Mouse (Mus musculus) left cerebral cortex, postnatal 10 days (tissue): Measurements from ENCODE around the gene Siglec1. TPM values are rescaled to one million over a fixed set of nuclear protein-coding genes. Genes with fewer than 3 reads are reported as not detected.

Experiments used
- DNase-seq, 2 experiments: peaks; one replicate each; pipeline ENCODE4 v3.0.0; 2021 to 2022; ENCODE audit warnings: low spot score in 2 of 2, mixed read lengths in 1 of 2; ENCODE audit errors: extremely low spot score in 1 of 2
- intact Hi-C: fragments of 180-260 bp; cut with DNase I; formaldehyde crosslinking; loops from one replicate; pipeline ENCODE4 v1.15.1; 2025
- total RNA-seq, 2 experiments: library from RNA; stranded (reverse); gene quantifications; 2 replicates each; pipeline ENCODE4 v1.2.3; 2021

The Siglec1 gene
- total RNA-seq, 2 experiments from 2014 or later, result 0.39 to 0.57 TPM

GRCm38 (mm10) chr2:131059377-131059776 is 27.2 kb downstream of the Siglec1 start:
- DNase-seq, result peak in 1 of 2 experiments; percentile 60
- intact Hi-C loops, result loop anchor here (10.0 kb wide), 1 partner anchor 355 kb away; no protein-coding TSS in a partner anchor

GRCm38 (mm10) chr2:131058672-131059071 is 27.9 kb downstream of the Siglec1 start:
- intact Hi-C loops, result loop anchor here (10.0 kb wide), 1 partner anchor 356 kb away; no protein-coding TSS in a partner anchor
- DNase-seq, result peak in 1 of 2 experiments; percentile 19

GRCm38 (mm10) chr2:131056191-131056590 is 30.4 kb downstream of the Siglec1 start:
- intact Hi-C loops, result loop anchor here (10.0 kb wide), 1 partner anchor 359 kb away; no protein-coding TSS in a partner anchor
- DNase-seq, result peak in 1 of 2 experiments; percentile 41

GRCm38 (mm10) chr2:131055631-131056030 is 30.9 kb downstream of the Siglec1 start:
- intact Hi-C loops, result loop anchor here (10.0 kb wide), 1 partner anchor 359 kb away; no protein-coding TSS in a partner anchor
- peak in 1 of 2 experiments; percentile 72 for DNase-seq

GRCm38 (mm10) chr2:131054646-131055264 is 31.8 kb downstream of the Siglec1 start:
- no peak for DNase-seq
- intact Hi-C loops, result loop anchor here (10.0 kb wide), 1 partner anchor 360 kb away; no protein-coding TSS in a partner anchor

GRCm38 (mm10) chr2:131053851-131054645 is 32.5 kb downstream of the Siglec1 start:
- DNase-seq, result no peak
- intact Hi-C loops, result loop anchor here (10.0 kb wide), 1 partner anchor 361 kb away; no protein-coding TSS in a partner anchor

- intact Hi-C loops, result loop anchor here (10.0 kb wide), 1 partner anchor 362 kb away; no protein-coding TSS in a partner anchor
- DNase-seq, result no peak
Measured at GRCm38 (mm10) chr2:131052862-131053418, 33.6 kb downstream of the Siglec1 start.

GRCm38 (mm10) chr2:131052043-131052442 is 34.5 kb downstream of the Siglec1 start:
- DNase-seq, result no peak
- intact Hi-C loops, result loop anchor here (10.0 kb wide), 1 partner anchor 363 kb away; no protein-coding TSS in a partner anchor

GRCm38 (mm10) chr2:131046025-131046424 is 40.5 kb downstream of the Siglec1 start:
- DNase-seq, result no peak
- intact Hi-C loops, result no loop called here

- intact Hi-C loops, result no loop called here
Measured at GRCm38 (mm10) chr2:131044989-131045720, 41.4 kb downstream of the Siglec1 start.

GRCm38 (mm10) chr2:131044354-131044852 is 42.2 kb downstream of the Siglec1 start:
- DNase-seq, result no peak
- intact Hi-C loops, result no loop called here

More at GRCm38 (mm10) chr2:131044989-131045720, 41.4 kb downstream of the Siglec1 start:
- no peak for DNase-seq

- no peak for DNase-seq
- intact Hi-C loops, result no loop called here
Measured at GRCm38 (mm10) chr2:131042988-131043387, 43.6 kb downstream of the Siglec1 start, which contains the start of gene Gfra4. Gene Gfra4 (minus strand): TSS chr2:131043088.

GRCm38 (mm10) chr2:131040854-131041825 is 45.4 kb downstream of the Siglec1 start:
- peak; percentile 58 to 80 for DNase-seq
- intact Hi-C loops, result no loop called here

- DNase-seq, result no peak
- intact Hi-C loops, result no loop called here
Measured at GRCm38 (mm10) chr2:131038675-131039074, 47.9 kb downstream of the Siglec1 start.

- no peak for DNase-seq
- intact Hi-C loops, result no loop called here
Measured at GRCm38 (mm10) chr2:131038197-131038596, 48.4 kb downstream of the Siglec1 start.

- peak in 1 of 2 experiments; percentile 41 for DNase-seq
- intact Hi-C loops, result no loop called here
Measured at GRCm38 (mm10) chr2:131037226-131037990, 49.2 kb downstream of the Siglec1 start.
